Mouse (Mus musculus) hindbrain, embryonic 12.5 days (tissue): ENCODE measurements at regions not wholly inside any gene's neighbourhood (a gene's known extent, or its start where the extent isn't known, plus 50 kb on each side); places are given as distances from the start of the nearest gene placed in this dataset.

ENCODE experiments used
- ATAC-seq: fragments of 200-750 bp; cut with Nextera tagmentation; 2 replicates; pipeline ENCODE4 v1.8.0; 2017; ENCODE audit warnings: moderate TSS enrichment; ENCODE audit not compliant: low FRiP score
- H3K27ac ChIP-seq: fragments of 300-500 bp; sonication (generic); 2 replicates; pipeline ENCODE4 v1.5.1; 2016; ENCODE audit warnings: mild to moderate bottlenecking
- H3K27me3 ChIP-seq: fragments of 300-500 bp; sonication (generic); 2 replicates; pipeline ENCODE4 v1.6.1; 2016; ENCODE audit warnings: mild to moderate bottlenecking
- H3K36me3 ChIP-seq: fragments of 300-500 bp; sonication (generic); 2 replicates; pipeline ENCODE4 v1.6.1; 2016; ENCODE audit warnings: mild to moderate bottlenecking
- H3K4me1 ChIP-seq: fragments of 300-500 bp; sonication (generic); 2 replicates; pipeline ENCODE4 v1.6.1; 2016
- H3K4me2 ChIP-seq: fragments of 300-500 bp; sonication (generic); replicated peaks from 2 replicates; pipeline ENCODE4 v1.6.1; 2016; ENCODE audit warnings: mild to moderate bottlenecking
- H3K4me3 ChIP-seq: fragments of 300-500 bp; sonication (generic); 2 replicates; pipeline ENCODE4 v1.5.1; 2016; ENCODE audit warnings: mild to moderate bottlenecking
- H3K9ac ChIP-seq: fragments of 300-500 bp; sonication (generic); 2 replicates; pipeline ENCODE4 v1.6.1; 2016; ENCODE audit warnings: mild to moderate bottlenecking, moderate library complexity
- H3K9me3 ChIP-seq: fragments of 300-500 bp; sonication (generic); replicated peaks from 2 replicates; pipeline ENCODE4 v1.6.1; 2016; ENCODE audit warnings: mild to moderate bottlenecking
- WGBS: fragments of 180-500 bp; shearing (Covaris S2); methylation state at CpG from one replicate; pipeline ENCODE4 v1.1.7; 2016; 5-methylcytosine and 5-hydroxymethylcytosine counted together

DNA sequence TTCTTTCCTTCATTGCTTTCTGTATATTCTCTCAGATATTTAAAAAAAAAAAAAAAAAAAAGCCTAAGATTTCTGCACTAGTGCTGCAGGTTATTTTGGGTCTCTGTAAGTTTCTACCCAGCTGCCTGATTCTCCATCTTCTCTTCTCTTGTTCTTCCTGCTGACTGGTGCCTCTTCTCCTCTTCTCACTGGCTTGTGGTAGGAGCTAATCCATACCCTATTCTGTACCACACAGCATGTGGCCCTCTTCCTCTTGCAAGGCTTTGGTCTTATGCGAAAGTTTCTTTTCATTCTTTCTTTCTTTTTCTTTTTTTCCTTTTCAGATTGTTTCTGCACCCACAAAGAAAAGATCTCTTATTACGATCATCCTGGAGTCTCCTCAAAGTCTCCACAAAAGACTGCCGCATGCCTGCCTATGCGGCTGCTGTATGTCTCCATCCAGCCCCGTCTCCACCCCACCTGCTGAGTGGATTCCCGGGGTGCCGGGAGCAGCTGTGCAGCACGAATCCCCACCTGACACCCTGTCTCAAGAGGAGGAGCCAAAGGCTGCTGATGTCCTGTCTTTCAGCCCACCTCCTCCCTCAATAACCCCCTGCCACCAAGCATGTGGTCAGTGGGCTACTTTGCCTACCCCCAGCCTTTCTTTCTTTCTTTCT is 66.3 kb downstream of the Ythdf1 start:
- Histone ChIP-seq H3K9me3 (no peaks in the 10 kb centered on the region), H3K36me3 (no peaks in the 10 kb centered on the region), H3K27ac (peak overlapping the region; percentile 83), H3K9ac (peak overlapping the region; percentile 47; the same call in 1 of the 2 replicates), H3K4me1 (peaks cover 26% of the 10 kb centered on the region), H3K4me2 (peak overlapping the region; percentile 44), H3K27me3 (peaks cover 35% of the 10 kb centered on the region), H3K4me3 (peak overlapping the region; percentile 2)
- ATAC-seq: peak; percentile 45
- 4% methylated on average over 8 of the region's 8 CpGs for WGBS

DNA sequence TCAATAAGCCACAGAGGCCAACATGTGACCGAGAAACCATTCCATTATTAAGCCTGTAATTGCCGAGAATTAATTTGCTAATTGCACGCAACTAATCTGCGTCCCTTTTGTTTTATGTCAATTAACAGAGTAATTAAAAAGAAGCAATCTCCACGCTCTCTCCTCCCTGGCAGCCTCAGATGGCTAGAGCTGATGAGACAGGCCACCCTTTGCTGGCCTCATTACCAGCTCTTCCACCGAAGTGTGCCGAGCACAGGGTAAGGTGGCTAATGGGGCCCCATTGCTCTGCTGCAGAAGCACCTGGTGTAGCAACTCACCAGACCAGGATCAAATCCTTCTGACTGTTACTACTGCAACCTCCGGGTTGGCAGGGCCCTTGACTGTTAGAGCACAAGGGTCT is 70.8 kb upstream of the Bhlhe23 start:
- WGBS: 65% methylated on average over 8 of the region's 8 CpGs
- Histone ChIP-seq H3K4me3 (no peak overlapping the region), H3K4me1 (0 out of 2 replicates have a peak, but pooled peaks cover 3% of the 10 kb centered on the region), H3K27ac (0 out of 2 replicates have a peak overlapping the region, but pooled peaks have one; percentile 30), H3K4me2 (no peak overlapping the region), H3K36me3 (no peaks in the 10 kb centered on the region), H3K9me3 (no peaks in the 10 kb centered on the region), H3K27me3 (no peaks in the 10 kb centered on the region), H3K9ac (no peak overlapping the region)
- ATAC-seq: peak; percentile 60; the same call in 1 of the 2 replicates

DNA sequence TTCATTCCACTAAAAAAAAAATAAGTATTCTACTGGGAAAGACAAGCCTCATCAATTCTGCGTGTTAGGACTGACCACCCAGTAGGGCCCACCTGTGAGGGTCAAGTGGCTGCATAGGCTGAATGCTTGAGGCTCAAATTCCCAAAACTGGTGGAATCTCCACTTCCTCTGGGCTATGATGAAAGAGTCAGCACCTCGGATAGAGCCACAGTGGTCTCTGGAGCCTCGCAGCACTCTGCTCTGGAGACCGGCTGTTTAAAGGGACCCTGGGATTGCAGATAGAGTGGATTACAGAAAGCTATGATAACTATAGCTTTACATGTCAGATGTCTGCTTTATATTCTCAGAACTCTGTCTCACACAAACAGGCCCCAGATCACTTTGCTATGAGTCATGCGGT is 68.3 kb upstream of the Bhlhe23 start:
- Histone ChIP-seq H3K36me3 (no peaks in the 10 kb centered on the region), H3K9me3 (no peaks in the 10 kb centered on the region), H3K4me1 (0 out of 2 replicates have a peak, but pooled peaks cover 3% of the 10 kb centered on the region), H3K4me3 (no peak overlapping the region), H3K9ac (no peak overlapping the region), H3K27me3 (no peaks in the 10 kb centered on the region), H3K27ac (no peak overlapping the region), H3K4me2 (no peak overlapping the region)
- WGBS: 45% methylated on average over 5 of the region's 5 CpGs
- no peak for ATAC-seq

DNA sequence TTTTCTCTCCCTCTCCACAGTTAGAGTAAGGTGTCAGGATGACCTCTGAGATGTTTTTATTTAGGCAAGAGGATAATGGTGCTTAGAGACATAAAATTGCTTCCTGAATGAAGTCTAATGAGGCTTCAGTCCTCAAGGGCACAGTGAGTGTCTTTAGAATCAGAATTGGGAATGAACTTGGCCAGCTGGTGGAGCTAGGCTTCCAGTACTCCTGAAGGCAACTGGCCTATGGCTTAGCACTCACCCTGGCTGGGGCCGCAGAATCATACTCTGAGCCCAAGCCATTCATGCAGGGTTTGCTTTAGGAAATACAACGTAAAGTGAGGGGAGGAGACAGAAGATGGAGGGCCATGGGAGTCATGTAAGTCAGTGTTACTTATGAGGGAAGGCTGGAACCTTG is 67.0 kb upstream of the Bhlhe23 start:
- Histone ChIP-seq H3K27me3 (no peaks in the 10 kb centered on the region), H3K4me2 (no peak overlapping the region), H3K9ac (no peak overlapping the region), H3K27ac (no peak overlapping the region), H3K9me3 (no peaks in the 10 kb centered on the region), H3K4me1 (0 out of 2 replicates have a peak, but pooled peaks cover 3% of the 10 kb centered on the region), H3K4me3 (no peak overlapping the region), H3K36me3 (no peaks in the 10 kb centered on the region)
- ATAC-seq: no peak
- 78% methylated on average over 2 of the region's 2 CpGs for WGBS

DNA sequence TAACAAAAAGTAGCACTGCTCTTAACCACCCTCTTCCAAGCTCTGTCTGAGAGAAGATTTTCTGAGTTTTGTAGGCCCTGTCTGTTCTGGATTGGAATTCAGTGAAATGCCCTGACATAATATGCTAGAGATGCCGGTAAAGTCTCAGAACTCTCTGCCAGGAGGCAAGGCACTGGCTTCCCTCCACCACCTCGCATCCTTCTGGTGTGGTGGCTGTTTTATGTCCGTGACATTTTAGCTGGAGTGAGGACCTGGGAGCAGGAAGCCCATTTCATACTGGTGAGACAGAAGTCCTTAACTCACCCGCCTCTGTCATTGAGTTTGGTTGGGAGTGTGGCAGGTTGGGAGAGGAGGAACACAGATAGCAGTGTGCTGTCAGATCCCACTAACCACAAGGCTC is 62.4 kb upstream of the Bhlhe23 start:
- Histone ChIP-seq H3K4me3 (no peak overlapping the region), H3K9ac (no peak overlapping the region), H3K27me3 (no peaks in the 10 kb centered on the region), H3K27ac (no peak overlapping the region), H3K4me1 (0 out of 2 replicates have a peak, but pooled peaks cover 3% of the 10 kb centered on the region), H3K36me3 (no peaks in the 10 kb centered on the region), H3K9me3 (no peaks in the 10 kb centered on the region), H3K4me2 (no peak overlapping the region)
- ATAC-seq: no peak
- 83% methylated on average over 4 of the region's 4 CpGs for WGBS

DNA sequence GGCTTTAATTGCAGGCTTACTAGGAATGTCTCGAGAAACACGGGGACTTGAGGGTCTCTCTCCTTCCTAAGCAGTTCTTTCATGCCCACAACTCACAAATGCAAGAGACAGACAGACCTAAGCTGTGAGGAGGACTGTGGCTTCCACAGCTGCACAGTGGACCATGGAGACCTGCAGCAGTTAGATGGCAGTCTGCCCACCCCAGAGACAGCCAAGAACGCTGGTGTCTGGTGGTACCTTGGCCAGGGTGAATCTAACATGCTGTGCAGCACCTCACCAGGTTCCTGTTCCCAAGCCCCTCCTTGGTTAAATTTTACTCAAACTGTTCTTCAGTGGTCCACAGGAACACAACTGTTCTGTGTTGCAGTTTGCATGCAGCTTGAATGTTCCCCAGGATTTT is 61.3 kb upstream of the Bhlhe23 start:
- 73% methylated on average over 3 of the region's 3 CpGs for WGBS
- H3K9me3 ChIP-seq: no peaks in the 10 kb centered on the region
- H3K4me2 ChIP-seq: no peak overlapping the region
- H3K4me1 ChIP-seq: 0 out of 2 replicates have a peak, but pooled peaks cover 3% of the 10 kb centered on the region
- H3K4me3 ChIP-seq: no peak overlapping the region
- no peak overlapping the region for H3K9ac ChIP-seq
- H3K36me3 ChIP-seq: no peaks in the 10 kb centered on the region
- no peak overlapping the region for H3K27ac ChIP-seq
- H3K27me3 ChIP-seq: no peaks in the 10 kb centered on the region
- ATAC-seq: no peak

DNA sequence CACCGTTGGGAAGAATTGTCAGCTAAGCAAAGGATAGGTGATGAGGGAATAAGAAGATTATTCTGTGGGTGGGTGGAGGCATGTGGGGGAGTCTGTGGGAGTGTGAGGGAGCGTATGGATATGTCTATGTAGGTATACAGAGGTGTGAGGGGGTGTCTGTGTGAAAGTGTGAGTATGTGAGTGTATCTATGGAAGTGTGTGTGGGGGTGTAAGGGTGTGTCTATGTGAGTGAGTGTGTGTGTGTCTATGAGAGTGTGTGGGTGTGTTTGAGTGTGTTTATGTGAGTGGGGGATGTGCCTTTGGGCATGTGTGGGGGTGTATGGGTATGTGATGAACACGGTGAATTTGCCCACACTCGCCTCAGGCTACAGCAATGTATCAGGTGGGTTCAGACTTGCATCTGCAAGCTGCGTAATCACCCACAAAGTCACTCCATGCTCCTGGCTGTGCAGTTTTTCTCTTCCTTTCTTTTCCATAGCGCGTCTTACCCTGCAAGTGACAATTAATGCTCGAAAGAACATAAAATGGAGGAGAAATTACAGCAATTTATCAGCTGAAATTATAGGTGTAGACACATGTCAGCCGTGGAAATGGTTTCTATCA is 60.7 kb upstream of the Bhlhe23 start:
- no peak for ATAC-seq
- Histone ChIP-seq H3K4me2 (no peak overlapping the region), H3K27me3 (no peaks in the 10 kb centered on the region), H3K9me3 (no peaks in the 10 kb centered on the region), H3K4me3 (no peak overlapping the region), H3K9ac (no peak overlapping the region), H3K27ac (no peak overlapping the region), H3K4me1 (0 out of 2 replicates have a peak, but pooled peaks cover 3% of the 10 kb centered on the region), H3K36me3 (no peaks in the 10 kb centered on the region)
- WGBS: 72% methylated on average over 9 of the region's 9 CpGs

DNA sequence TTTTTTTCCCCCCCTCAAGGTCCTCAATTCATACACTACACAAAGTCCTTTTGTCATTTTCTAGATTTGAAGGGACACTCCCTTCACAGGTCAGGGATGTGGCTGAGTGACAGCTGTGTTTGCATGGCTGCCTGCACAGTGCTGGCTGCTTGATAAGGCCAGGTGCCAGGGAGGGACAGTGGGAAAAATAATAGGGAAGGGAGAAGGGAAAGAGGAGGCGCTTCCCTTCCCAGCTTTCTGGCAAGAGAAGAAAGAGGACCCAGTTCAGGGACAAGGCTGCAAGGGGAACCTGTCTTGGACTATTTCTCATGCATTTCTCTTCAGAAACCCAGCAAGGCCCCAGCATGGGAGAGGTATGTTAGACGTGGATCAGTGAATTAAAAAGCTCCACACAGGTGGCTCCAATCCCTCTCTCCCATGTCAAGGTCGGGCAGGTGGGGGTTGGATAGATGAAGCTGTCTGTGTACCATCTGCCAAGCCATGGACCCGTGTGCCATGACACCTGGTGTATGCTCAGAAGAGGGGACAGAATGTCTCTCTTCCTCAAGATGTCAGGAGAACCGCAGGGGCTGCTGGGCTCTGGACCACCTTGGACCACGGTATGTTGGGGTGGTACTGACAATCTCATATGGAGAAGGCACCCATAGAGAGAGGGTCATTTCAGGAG is 59.4 kb upstream of the Bhlhe23 start:
- no peak overlapping the region for H3K4me3 ChIP-seq
- ATAC-seq: no peak
- no peak overlapping the region for H3K27ac ChIP-seq
- WGBS: 68% methylated on average over 6 of the region's 6 CpGs
- 0 out of 2 replicates have a peak, but pooled peaks cover 3% of the 10 kb centered on the region for H3K4me1 ChIP-seq
- no peaks in the 10 kb centered on the region for H3K36me3 ChIP-seq
- no peaks in the 10 kb centered on the region for H3K27me3 ChIP-seq
- H3K4me2 ChIP-seq: no peak overlapping the region
- no peaks in the 10 kb centered on the region for H3K9me3 ChIP-seq
- H3K9ac ChIP-seq: no peak overlapping the region

DNA sequence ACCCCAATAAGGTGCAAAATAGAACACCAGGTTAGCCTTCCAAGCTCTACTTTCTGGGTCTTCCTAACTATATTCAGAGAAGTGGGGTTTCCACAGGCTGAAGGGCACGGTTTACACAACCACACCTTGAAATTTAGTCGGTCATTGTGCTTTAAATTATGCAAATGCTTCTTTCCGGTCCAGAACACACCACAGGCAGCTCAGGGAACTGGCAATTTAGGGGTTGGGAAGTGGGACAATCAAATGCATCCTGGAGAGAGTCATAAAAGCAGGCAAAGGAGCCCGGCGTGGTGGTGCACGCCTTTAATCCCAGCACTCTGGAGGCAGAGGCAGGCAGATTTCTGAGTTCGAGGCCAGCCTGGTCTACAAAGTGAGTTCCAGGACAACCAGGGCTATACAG is 56.0 kb upstream of the Bhlhe23 start:
- H3K4me2 ChIP-seq: no peak overlapping the region
- H3K9ac ChIP-seq: no peak overlapping the region
- 0 out of 2 replicates have a peak, but pooled peaks cover 3% of the 10 kb centered on the region for H3K4me1 ChIP-seq
- ATAC-seq: no peak
- no peak overlapping the region for H3K27ac ChIP-seq
- H3K9me3 ChIP-seq: no peaks in the 10 kb centered on the region
- 81% methylated on average over 7 of the region's 7 CpGs for WGBS
- no peaks in the 10 kb centered on the region for H3K27me3 ChIP-seq
- no peak overlapping the region for H3K4me3 ChIP-seq
- no peaks in the 10 kb centered on the region for H3K36me3 ChIP-seq

DNA sequence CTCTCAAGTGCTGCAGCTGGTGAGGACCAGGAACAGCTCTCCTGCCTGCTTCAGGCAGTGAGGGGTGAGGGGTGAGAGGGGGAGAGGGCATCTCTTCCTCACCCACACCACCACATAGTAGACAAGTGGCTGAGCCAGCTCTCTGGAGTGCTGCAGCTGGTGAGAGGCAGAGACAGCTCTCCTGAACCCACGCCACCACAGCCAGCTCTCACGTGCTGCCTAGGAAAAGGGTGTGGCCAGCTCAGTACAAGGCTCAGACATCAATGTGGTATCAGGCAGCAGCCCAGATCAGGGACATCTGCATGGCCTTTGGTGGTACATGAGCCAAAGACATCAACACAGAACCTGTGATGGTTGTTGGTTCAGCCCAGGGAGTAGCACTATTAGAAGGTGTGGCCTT is 53.9 kb upstream of the Bhlhe23 start:
- Histone ChIP-seq H3K27ac (no peak overlapping the region), H3K4me1 (peaks cover 7% of the 10 kb centered on the region; the same call in 1 of the 2 replicates), H3K27me3 (no peaks in the 10 kb centered on the region), H3K9me3 (no peaks in the 10 kb centered on the region), H3K4me3 (no peak overlapping the region), H3K36me3 (no peaks in the 10 kb centered on the region), H3K4me2 (no peak overlapping the region), H3K9ac (no peak overlapping the region)
- 56% methylated on average over 2 of the region's 2 CpGs for WGBS
- ATAC-seq: no peak

DNA sequence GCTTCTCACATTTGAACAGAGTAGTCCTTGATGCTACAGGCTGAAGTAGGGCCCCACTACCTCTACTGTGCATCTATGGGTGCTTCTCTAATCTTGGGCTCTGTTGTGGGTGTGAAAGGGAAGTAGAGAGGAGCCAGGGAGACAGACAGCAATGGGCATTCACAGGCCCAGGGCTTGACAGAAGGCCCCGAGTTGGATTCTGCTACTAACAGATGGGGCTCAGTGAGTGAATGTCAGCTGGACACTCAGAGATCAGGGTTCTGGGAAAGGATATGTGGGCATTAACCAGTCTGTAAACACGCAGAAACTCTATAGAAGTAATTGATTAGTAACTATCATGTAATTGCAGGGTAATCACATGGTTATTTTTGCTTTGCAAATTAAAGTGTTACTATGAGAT is 51.4 kb upstream of the Bhlhe23 start:
- no peaks in the 10 kb centered on the region for H3K36me3 ChIP-seq
- H3K9me3 ChIP-seq: no peaks in the 10 kb centered on the region
- H3K4me3 ChIP-seq: no peak overlapping the region
- 71% methylated on average over 2 of the region's 2 CpGs for WGBS
- H3K27me3 ChIP-seq: no peaks in the 10 kb centered on the region; the same call in 1 of the 2 replicates
- H3K4me2 ChIP-seq: no peak overlapping the region
- ATAC-seq: no peak
- H3K27ac ChIP-seq: no peak overlapping the region
- H3K4me1 ChIP-seq: peaks cover 12% of the 10 kb centered on the region; the same call in 1 of the 2 replicates
- H3K9ac ChIP-seq: no peak overlapping the region

DNA sequence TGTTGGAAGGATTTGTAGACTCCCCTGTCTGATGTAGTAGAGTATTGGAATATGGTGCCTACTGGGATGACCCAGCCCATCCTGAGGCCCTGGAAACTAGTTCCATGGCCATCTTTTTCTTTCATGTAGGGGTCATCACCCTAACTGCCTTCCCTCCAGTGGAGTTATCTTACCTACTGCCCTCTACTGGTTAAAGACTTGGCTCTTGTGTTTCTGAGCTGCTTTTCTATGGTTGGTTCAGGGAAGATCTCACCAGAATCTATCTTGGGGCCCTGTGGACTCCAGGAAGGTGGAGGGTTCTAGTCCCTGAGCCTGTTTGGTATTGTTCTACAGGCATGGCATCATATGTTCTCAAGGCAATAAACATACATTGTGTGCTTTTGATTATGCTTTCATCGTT is 50.0 kb upstream of the Bhlhe23 start:
- Histone ChIP-seq H3K27me3 (no peaks in the 10 kb centered on the region; the same call in 1 of the 2 replicates), H3K9me3 (no peaks in the 10 kb centered on the region), H3K9ac (no peak overlapping the region), H3K4me3 (no peak overlapping the region), H3K36me3 (no peaks in the 10 kb centered on the region), H3K4me1 (peaks cover 12% of the 10 kb centered on the region; the same call in 1 of the 2 replicates), H3K27ac (no peak overlapping the region), H3K4me2 (no peak overlapping the region)
- ATAC-seq: no peak
- 96% methylated on average over 1 of the region's 1 CpGs for WGBS
